Comparison of ENCODE assay signal across 32 mouse cellular contexts in the genomic region with DNA sequence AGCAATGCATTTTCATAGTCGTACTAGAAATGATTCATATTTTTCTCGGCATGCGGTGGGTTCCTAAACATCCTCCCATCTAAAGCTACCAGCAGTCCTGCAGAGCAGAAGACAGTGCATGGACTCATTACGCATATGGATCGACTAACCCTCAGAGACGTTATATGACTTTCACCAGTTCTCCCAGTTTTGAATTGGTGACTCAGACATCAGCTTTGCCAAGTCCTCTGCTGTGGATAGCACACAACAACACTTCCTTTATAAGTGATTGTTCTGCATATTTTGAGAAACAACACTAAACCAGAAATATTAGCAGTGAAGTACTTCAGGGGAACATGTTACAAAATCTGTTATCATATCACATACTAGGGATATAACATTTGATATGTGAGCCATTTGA.
A peak's percentile ranks its signal among the peaks of the same experiment; 100 is the strongest.
DNase-seq lines count a peak whose midpoint lies in the region.
"Had no signal": no experiment of that assay in that cellular context is flagged by ENCODE, and none has a peak within 500 bp of the region (broad histone marks: within the 10 kb centered on the region; RNA-seq: fewer than 3 reads in every experiment).

No protein-coding gene starts in this region.

- no peaks in the 10 kb centered on the region for H3K9me3 ChIP-seq in heart, embryonic 10.5 days
- H3K9me3 ChIP-seq: embryonic facial prominence, embryonic 13.5 days; forebrain, embryonic 13.5 days; heart, embryonic 13.5 days; hindbrain, embryonic 13.5 days; limb, embryonic 10.5 days; limb, embryonic 15.5 days; liver, embryonic 15.5 days; midbrain, embryonic 10.5 days; midbrain, embryonic 15.5 days; neural tube, embryonic 12.5 days had no signal

- H3K4me3 ChIP-seq in heart, embryonic 10.5 days = no peak overlapping the region
- H3K4me3 ChIP-seq in brown adipose tissue, adult 24 weeks (ENCODE audit: insufficient read depth, low read depth, low read length) = no peak overlapping the region
- H3K4me3 ChIP-seq: embryonic facial prominence, embryonic 13.5 days; erythroblast, embryonic 14.5 days; forebrain, embryonic 13.5 days; heart, embryonic 13.5 days; hindbrain, embryonic 13.5 days; limb, embryonic 10.5 days; limb, embryonic 15.5 days; liver, embryonic 15.5 days; midbrain, embryonic 10.5 days; midbrain, embryonic 15.5 days; neural tube, embryonic 12.5 days had no signal

- no peaks in the 10 kb centered on the region for H3K4me1 ChIP-seq in heart, embryonic 10.5 days
- peaks cover 5% of the 10 kb centered on the region; the same call in 1 of the 2 replicates for H3K4me1 ChIP-seq in brown adipose tissue, adult 24 weeks (ENCODE audit: control insufficient read depth, insufficient read depth, insufficient read length, low read length)
- H3K4me1 ChIP-seq: embryonic facial prominence, embryonic 13.5 days; forebrain, embryonic 13.5 days; heart, embryonic 13.5 days; hindbrain, embryonic 13.5 days; limb, embryonic 10.5 days; limb, embryonic 15.5 days; liver, embryonic 15.5 days; midbrain, embryonic 10.5 days; midbrain, embryonic 15.5 days; neural tube, embryonic 12.5 days had no signal

- WGBS in heart, embryonic 10.5 days = 88% methylated on average over 6 of the region's 6 CpGs

- no peaks in the 10 kb centered on the region for H3K27me3 ChIP-seq in heart, embryonic 10.5 days (ENCODE audit: insufficient read depth, poor library complexity, severe bottlenecking)
- H3K27me3 ChIP-seq: CH12.LX; embryonic facial prominence, embryonic 13.5 days; forebrain, embryonic 13.5 days; heart, embryonic 13.5 days; limb, embryonic 15.5 days; liver, embryonic 15.5 days; midbrain, embryonic 15.5 days; Patski had no signal

- no peak overlapping the region for H3K27ac ChIP-seq in heart, embryonic 10.5 days
- H3K27ac ChIP-seq in brown adipose tissue, adult 24 weeks (replicated peaks; ENCODE audit: low read depth, low read length) = peak overlapping the region; percentile 85
- H3K27ac ChIP-seq: embryonic facial prominence, embryonic 13.5 days; forebrain, embryonic 13.5 days; heart, embryonic 13.5 days; hindbrain, embryonic 13.5 days; limb, embryonic 10.5 days; limb, embryonic 15.5 days; liver, embryonic 15.5 days; midbrain, embryonic 10.5 days; midbrain, embryonic 15.5 days; neural tube, embryonic 12.5 days; stomach, postnatal 0 days had no signal

- DNase-seq in heart, adult 18-20 months = peak; percentile 9 to 18
- DNase-seq in heart, embryonic 10.5 days (ENCODE audit: low spot score) = no peak
- DNase-seq in 3134 (ENCODE audit: extremely low read depth, insufficient read length, low spot score) = peak; percentile 43
- DNase-seq in Muller cell, postnatal 12 days (ENCODE audit: inconsistent ontology term) = peak; percentile 48
- DNase-seq in adrenal gland, adult 8-10 months = no peak
- no peak for DNase-seq in adrenal gland, adult 2 months
- DNase-seq: adrenal gland, postnatal 36 days; cerebellum, adult 11 months; cerebellum, adult 9-10 months; heart, postnatal 4 days; kidney, postnatal 14 days; layer of hippocampus, adult 9-11 months; lung, embryonic 14.5 days; right cerebral cortex, adult 18-20 months; right cerebral cortex, postnatal 4 days; thymus, adult 18-20 months; thymus, postnatal 25 days had no signal

- H3K36me3 ChIP-seq in heart, embryonic 10.5 days = no peaks in the 10 kb centered on the region
- H3K36me3 ChIP-seq: embryonic facial prominence, embryonic 13.5 days; heart, embryonic 13.5 days; hindbrain, embryonic 13.5 days; limb, embryonic 10.5 days; limb, embryonic 15.5 days; liver, embryonic 15.5 days; midbrain, embryonic 10.5 days; midbrain, embryonic 15.5 days; neural tube, embryonic 12.5 days had no signal

Comparison
In these comparisons a context has a peak if more than half of its experiments do, and no peak if none do; other contexts are left out.
1. DNase-seq: peak in heart, adult 18-20 months (2 of 2), 3134 (single experiment) and Muller cell, postnatal 12 days (single experiment); none in heart, embryonic 10.5 days (single experiment), adrenal gland, adult 8-10 months (single experiment) and adrenal gland, adult 2 months (single experiment).